Mouse (Mus musculus): ENCODE measurements around the gene Akain1. TPM values are rescaled to one million over a fixed set of nuclear protein-coding genes. Genes with fewer than 3 reads are reported as not detected.

Akain1 gene
- polyA plus RNA-seq, 1 experiment from 2014 or later = not detected

GRCm38 (mm10) chr17:69487884-69488283 is 48.8 kb downstream of the Akain1 start:
- no peaks in the 10 kb centered on the region for H3K36me3 ChIP-seq
- H3K9ac ChIP-seq = no peak overlapping the region
- no peaks in the 10 kb centered on the region for H3K4me1 ChIP-seq
- H3K27ac ChIP-seq = no peak overlapping the region
- 93% methylated on average over 6 of the region's 6 CpGs for WGBS
- H3K9me3 ChIP-seq = no peaks in the 10 kb centered on the region
- H3K4me3 ChIP-seq = no peak overlapping the region
- H3K27me3 ChIP-seq = no peaks in the 10 kb centered on the region
- ATAC-seq (ENCODE audit: low FRiP score, low read depth) = no peak
- H3K4me2 ChIP-seq (replicated peaks) = no peak overlapping the region

GRCm38 (mm10) chr17:69488826-69489225 is 49.7 kb downstream of the Akain1 start:
- no peak for ATAC-seq (ENCODE audit: low FRiP score, low read depth)
- Histone ChIP-seq H3K4me2 (replicated peaks) (no peak overlapping the region), H3K9me3 (no peaks in the 10 kb centered on the region), H3K27ac (no peak overlapping the region), H3K36me3 (no peaks in the 10 kb centered on the region), H3K4me1 (no peaks in the 10 kb centered on the region), H3K9ac (no peak overlapping the region), H3K27me3 (no peaks in the 10 kb centered on the region), H3K4me3 (no peak overlapping the region)
- 91% methylated on average over 5 of the region's 5 CpGs for WGBS

DNA sequence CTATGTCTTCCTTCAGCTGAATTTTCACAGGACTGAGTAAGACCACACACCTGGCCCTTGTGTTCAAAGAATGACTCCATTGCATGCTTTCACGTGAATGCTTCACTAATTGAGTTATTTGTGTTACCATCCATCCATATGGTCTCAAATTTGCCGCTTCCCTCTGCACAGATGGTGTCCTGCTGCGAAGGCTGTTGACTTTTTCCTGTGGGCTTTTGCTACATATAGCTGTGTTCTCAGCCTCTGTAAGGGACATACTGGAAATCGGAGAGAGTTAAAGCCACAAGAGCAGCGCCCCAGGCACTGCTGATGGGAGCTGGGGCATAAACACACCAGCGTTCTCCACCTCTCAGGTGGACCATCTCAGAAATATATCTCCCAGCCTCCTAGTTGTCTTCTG is 53.2 kb downstream of the Akain1 start:
- Histone ChIP-seq H3K27me3 (no peaks in the 10 kb centered on the region), H3K9ac (no peak overlapping the region), H3K4me1 (no peaks in the 10 kb centered on the region), H3K9me3 (no peaks in the 10 kb centered on the region), H3K4me3 (no peak overlapping the region), H3K36me3 (no peaks in the 10 kb centered on the region), H3K27ac (no peak overlapping the region), H3K4me2 (replicated peaks) (no peak overlapping the region)
- WGBS = 62% methylated on average over 6 of the region's 6 CpGs
- no peak for ATAC-seq (ENCODE audit: low FRiP score, low read depth)

DNA sequence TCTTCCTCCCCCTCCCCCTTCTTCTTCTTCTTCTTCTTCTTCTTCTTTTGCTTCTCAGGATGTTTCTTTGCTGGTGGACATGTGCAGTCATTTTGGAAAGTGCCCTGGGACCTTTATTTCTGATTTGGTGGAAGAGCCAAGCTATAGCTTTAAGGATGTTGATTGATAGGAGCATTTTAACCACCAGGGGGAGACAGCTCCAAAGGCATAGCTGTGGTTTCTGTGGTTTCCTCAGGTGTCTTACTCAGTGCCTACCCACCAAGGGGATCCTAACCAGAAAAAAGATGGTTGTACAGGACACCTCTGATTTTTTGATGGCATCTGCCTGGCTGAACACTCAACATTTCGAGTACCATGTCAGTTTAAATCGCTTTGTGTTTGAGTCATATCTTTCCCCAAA is 56.4 kb downstream of the Akain1 start:
- ATAC-seq (ENCODE audit: low FRiP score, low read depth) = no peak
- Histone ChIP-seq H3K4me3 (no peak overlapping the region), H3K9ac (no peak overlapping the region), H3K4me2 (replicated peaks) (no peak overlapping the region), H3K4me1 (no peaks in the 10 kb centered on the region), H3K9me3 (no peaks in the 10 kb centered on the region), H3K27me3 (no peaks in the 10 kb centered on the region), H3K27ac (no peak overlapping the region), H3K36me3 (no peaks in the 10 kb centered on the region)
- WGBS = 43% methylated on average over 2 of the region's 2 CpGs

GRCm38 (mm10) chr17:69496125-69496524 is 57.0 kb downstream of the Akain1 start:
- Histone ChIP-seq H3K4me1 (no peaks in the 10 kb centered on the region), H3K9me3 (no peaks in the 10 kb centered on the region), H3K27me3 (no peaks in the 10 kb centered on the region), H3K36me3 (no peaks in the 10 kb centered on the region), H3K9ac (no peak overlapping the region), H3K27ac (no peak overlapping the region), H3K4me2 (replicated peaks) (no peak overlapping the region), H3K4me3 (no peak overlapping the region)
- 61% methylated on average over 3 of the region's 3 CpGs for WGBS
- no peak for ATAC-seq (ENCODE audit: low FRiP score, low read depth)

GRCm38 (mm10) chr17:69497315-69497714 is 58.2 kb downstream of the Akain1 start:
- WGBS = 80% methylated on average over 4 of the region's 4 CpGs
- no peak for ATAC-seq (ENCODE audit: low FRiP score, low read depth)
- Histone ChIP-seq H3K9ac (no peak overlapping the region), H3K4me1 (no peaks in the 10 kb centered on the region), H3K4me2 (replicated peaks) (no peak overlapping the region), H3K27me3 (no peaks in the 10 kb centered on the region), H3K4me3 (no peak overlapping the region), H3K27ac (no peak overlapping the region), H3K36me3 (no peaks in the 10 kb centered on the region), H3K9me3 (no peaks in the 10 kb centered on the region)

- no peak for ATAC-seq (ENCODE audit: low FRiP score, low read depth)
- 48% methylated on average over 2 of the region's 2 CpGs for WGBS
- Histone ChIP-seq H3K4me1 (no peaks in the 10 kb centered on the region), H3K27me3 (no peaks in the 10 kb centered on the region), H3K4me2 (replicated peaks) (no peak overlapping the region), H3K27ac (no peak overlapping the region), H3K4me3 (no peak overlapping the region), H3K9ac (no peak overlapping the region), H3K36me3 (no peaks in the 10 kb centered on the region), H3K9me3 (no peaks in the 10 kb centered on the region)
Measured at GRCm38 (mm10) chr17:69498913-69499312, 59.8 kb downstream of the Akain1 start.

GRCm38 (mm10) chr17:69499441-69499840 is 60.3 kb downstream of the Akain1 start:
- H3K4me1 ChIP-seq = no peaks in the 10 kb centered on the region
- H3K9ac ChIP-seq = no peak overlapping the region
- WGBS = 38% methylated on average over 6 of the region's 6 CpGs
- no peak overlapping the region for H3K4me3 ChIP-seq
- H3K27ac ChIP-seq = no peak overlapping the region
- no peaks in the 10 kb centered on the region for H3K9me3 ChIP-seq
- no peaks in the 10 kb centered on the region for H3K27me3 ChIP-seq
- H3K36me3 ChIP-seq = no peaks in the 10 kb centered on the region
- no peak for ATAC-seq (ENCODE audit: low FRiP score, low read depth)
- no peak overlapping the region for H3K4me2 ChIP-seq (replicated peaks)

GRCm38 (mm10) chr17:69506070-69506469 is 66.9 kb downstream of the Akain1 start:
- H3K4me1 ChIP-seq = no peaks in the 10 kb centered on the region
- 41% methylated on average over 3 of the region's 3 CpGs for WGBS
- H3K36me3 ChIP-seq = no peaks in the 10 kb centered on the region
- H3K9ac ChIP-seq = no peak overlapping the region
- H3K27ac ChIP-seq = no peak overlapping the region
- ATAC-seq (ENCODE audit: low FRiP score, low read depth) = no peak
- no peaks in the 10 kb centered on the region for H3K9me3 ChIP-seq
- H3K4me3 ChIP-seq = no peak overlapping the region
- no peaks in the 10 kb centered on the region for H3K27me3 ChIP-seq
- H3K4me2 ChIP-seq (replicated peaks) = no peak overlapping the region

DNA sequence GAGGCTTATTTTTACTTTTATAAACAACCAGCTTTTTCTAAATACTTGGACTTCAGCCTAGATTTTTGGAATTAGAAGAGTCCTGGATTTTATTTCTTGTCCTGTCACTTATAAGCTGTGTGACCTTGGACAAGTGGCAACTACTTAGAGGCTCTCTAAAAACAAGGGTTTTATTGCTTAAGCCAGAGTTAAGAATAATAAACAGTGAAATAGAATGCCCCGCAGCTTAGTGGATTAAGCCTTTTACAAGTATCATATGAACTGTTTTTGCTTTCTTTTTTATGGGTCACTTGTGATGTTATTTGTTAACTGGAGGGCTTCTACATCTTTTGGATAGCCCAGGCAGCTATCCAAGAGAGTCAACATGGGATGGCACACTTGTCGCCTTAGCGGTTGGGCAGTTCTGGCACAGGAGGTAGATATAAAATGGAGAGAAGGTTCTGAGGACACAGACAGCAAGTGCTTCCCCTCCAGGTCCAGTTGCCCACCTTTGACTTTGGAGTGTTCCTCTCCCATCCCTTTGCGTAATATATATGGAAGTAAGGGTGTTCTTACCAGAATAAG is 77.3 kb downstream of the Akain1 start:
- H3K9ac ChIP-seq = no peak overlapping the region
- no peak for ATAC-seq (ENCODE audit: low FRiP score, low read depth)
- H3K4me3 ChIP-seq = no peak overlapping the region
- 68% methylated on average over 4 of the region's 4 CpGs for WGBS
- H3K27ac ChIP-seq = no peak overlapping the region
- no peaks in the 10 kb centered on the region for H3K4me1 ChIP-seq
- H3K4me2 ChIP-seq (replicated peaks) = no peak overlapping the region
- H3K9me3 ChIP-seq = no peaks in the 10 kb centered on the region
- H3K27me3 ChIP-seq = no peaks in the 10 kb centered on the region
- no peaks in the 10 kb centered on the region for H3K36me3 ChIP-seq

- peak; percentile 24; the same call in 1 of the 2 replicates for ATAC-seq (ENCODE audit: low FRiP score, low read depth)
- H3K4me2 ChIP-seq (replicated peaks) = no peak overlapping the region
- H3K4me1 ChIP-seq = no peaks in the 10 kb centered on the region
- H3K27me3 ChIP-seq = no peaks in the 10 kb centered on the region
- no peaks in the 10 kb centered on the region for H3K9me3 ChIP-seq
- no peak overlapping the region for H3K9ac ChIP-seq
- no peak overlapping the region for H3K27ac ChIP-seq
- no peaks in the 10 kb centered on the region for H3K36me3 ChIP-seq
- no peak overlapping the region for H3K4me3 ChIP-seq
- WGBS = 14% methylated on average over 5 of the region's 5 CpGs
Measured at GRCm38 (mm10) chr17:69531472-69531871, 92.3 kb downstream of the Akain1 start.
